Mouse (Mus musculus) retina, postnatal 7 days (tissue): ENCODE data around the gene Qrich1.
A peak's percentile ranks its signal among the peaks of the same experiment; 100 is the strongest.

Experiments
- DNase-seq: peaks from one replicate; pipeline ENCODE4 v3.0.0-alpha.2; 2012; ENCODE audit warnings: low read depth, low spot score

Qrich1 gene

DNA sequence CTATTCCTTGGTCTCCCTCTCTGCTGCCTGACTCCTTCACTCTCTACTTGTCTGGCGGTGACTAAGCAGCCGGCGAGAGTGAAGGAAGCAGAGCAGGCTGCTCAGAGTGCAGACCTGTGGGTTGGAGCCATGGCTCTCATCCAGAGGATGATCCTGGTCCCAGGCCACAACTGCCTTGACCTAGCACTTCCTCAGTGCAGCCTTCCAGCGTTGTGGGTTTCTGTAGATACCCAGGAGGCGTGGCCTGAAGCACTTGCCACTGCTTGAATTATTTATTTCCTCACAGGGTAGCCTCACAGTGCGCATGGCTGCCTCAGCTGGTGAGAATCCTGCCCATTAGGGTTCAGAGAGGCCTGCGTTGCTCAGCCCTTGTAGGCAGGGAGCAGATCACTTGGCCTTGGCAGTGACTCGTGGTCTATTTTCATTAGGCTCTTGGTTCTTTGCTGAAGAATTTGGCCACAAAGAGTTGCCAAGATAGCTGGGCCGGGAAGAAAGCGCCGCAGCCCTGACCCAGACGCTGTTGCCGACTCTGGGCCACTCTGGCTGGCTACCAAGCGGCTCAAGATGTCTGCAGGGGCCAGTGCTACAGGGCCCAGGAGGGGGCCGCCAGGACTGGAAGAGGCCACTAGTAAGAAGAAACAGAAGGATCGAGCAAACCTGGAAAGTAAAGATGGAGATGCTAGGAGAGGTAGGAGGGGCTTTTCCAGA lies 24.4 kb upstream of the Qrich1 start:
- no peak for DNase-seq

GRCm38 (mm10) chr9:108493246-108493645 lies 23.4 kb upstream of the Qrich1 start:
- DNase-seq, result no peak

- DNase-seq, result no peak
These were observed 22.3 kb upstream of the Qrich1 start for GRCm38 (mm10) chr9:108494146-108494825.

GRCm38 (mm10) chr9:108494905-108495304 lies 21.7 kb upstream of the Qrich1 start:
- no peak for DNase-seq

- no peak for DNase-seq
These were observed 17.4 kb upstream of the Qrich1 start for GRCm38 (mm10) chr9:108499231-108499630.

DNA sequence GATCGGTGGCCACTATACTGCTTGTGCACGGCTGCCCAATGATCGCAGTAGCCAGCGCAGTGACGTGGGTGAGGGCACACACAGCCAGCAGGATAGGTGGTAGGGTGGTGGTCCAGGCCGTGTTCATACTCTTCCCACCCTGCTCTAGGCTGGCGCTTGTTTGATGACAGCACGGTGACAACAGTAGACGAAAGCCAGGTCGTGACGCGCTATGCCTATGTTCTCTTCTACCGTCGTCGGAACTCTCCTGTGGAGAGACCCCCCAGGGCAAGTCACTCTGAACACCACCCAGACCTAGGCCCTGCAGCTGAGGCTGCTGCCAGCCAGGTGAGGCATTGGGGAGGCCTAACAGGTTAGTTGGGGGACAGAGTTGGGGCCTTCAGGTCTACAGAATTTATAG lies 16.7 kb upstream of the Qrich1 start:
- no peak for DNase-seq

- DNase-seq, result no peak
These were observed 9.7 kb upstream of the Qrich1 start for GRCm38 (mm10) chr9:108506901-108507300.

DNA sequence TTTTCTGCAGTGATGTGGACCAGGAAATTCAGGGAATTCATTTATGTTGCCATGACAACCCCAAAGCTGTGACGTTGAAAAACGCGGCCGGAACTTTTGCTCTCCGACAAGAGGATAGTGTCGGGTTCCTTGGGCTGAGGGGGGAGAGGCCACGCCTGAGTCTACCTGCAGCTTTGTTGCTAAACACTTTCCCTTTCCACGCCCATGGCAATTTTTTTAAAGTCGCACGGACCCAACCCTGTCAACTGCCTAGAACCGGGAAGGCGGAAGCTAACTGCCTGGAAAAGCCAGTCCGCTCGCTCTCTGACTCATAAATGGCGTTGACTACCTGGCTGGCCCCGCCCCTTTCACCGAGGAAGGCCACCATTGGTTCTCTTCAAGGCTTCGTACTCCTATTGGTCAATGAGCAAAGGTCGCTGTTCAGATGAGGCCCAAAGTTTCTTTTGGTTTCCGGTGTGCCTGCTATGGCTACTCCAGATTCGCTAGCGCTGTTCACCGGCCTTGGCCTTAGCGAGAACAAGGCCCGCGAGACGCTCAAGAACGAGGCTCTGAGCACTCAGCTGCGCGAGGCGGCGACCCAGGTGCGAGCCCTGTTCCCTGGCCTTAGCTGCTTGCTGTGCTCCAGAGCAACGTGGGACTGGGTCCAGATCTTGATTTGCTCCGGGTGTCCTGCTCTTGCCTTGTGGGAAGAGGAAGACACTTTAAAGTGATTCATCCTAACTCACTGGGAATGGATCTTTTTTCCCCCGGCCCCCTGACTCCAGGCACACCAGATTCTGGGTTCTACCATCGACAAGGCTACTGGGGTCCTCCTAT lies 8.8 kb upstream of the Qrich1 start, which contains the start of gene Qars:
Gene Qars (plus strand): TSS at position 88 of the 816 bp plus-strand sequence.
- peak; percentile 85 for DNase-seq

DNA sequence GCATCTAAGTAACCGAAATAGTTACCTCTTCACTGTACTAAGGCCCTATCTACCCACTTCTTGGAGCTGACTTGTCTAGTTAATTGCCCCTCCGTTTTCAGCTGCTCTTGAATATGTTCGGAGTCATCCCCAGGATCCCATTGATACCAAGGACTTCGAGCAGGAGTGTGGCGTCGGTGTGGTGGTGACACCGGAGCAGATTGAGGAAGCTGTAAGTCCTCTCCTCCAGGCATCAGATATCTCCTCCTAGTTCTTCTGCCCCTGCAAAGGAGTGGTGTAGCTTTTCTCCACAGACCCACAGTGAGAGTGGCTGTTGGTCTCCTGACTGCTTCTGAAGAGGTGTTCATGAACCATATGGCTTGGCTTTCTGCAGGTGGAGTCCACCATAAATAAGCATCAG lies 7.8 kb upstream of the Qrich1 start:
- DNase-seq, result no peak

DNA sequence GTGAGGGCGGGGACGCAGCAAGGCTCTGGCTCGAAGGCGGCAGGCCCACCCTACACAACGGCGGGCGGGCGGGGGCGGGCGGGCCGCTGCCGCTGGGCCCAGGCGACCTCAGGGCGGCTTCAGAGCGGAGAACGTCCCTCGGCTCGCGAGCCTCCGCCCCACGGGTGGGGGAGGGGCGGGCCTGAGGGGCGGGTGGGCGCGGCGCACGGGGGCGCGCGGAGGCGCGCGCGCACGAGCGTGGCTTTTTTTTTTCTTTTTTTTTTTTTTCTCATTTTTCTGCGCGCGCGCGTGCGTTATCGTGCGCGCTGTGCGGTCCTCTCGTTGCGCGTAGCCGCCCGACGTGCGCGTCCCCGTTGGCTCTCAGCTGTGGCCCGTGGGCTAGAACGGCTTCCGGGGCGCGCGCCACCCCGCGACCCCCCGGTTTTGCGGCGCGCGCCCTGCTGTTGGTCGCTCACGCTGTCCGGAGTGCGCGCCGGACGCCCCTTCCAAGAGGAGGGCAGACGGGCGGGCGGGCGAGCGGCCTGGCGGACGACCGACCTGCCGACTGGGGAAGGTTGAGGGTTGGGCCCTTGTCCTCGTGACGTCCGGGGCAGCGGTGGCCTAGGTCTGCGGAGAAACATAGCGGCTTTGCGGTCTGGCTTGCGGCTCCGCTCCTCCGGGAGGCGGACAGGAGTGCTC lies 786 bp downstream of the Qrich1 start:
- peak; percentile 66 for DNase-seq

DNA sequence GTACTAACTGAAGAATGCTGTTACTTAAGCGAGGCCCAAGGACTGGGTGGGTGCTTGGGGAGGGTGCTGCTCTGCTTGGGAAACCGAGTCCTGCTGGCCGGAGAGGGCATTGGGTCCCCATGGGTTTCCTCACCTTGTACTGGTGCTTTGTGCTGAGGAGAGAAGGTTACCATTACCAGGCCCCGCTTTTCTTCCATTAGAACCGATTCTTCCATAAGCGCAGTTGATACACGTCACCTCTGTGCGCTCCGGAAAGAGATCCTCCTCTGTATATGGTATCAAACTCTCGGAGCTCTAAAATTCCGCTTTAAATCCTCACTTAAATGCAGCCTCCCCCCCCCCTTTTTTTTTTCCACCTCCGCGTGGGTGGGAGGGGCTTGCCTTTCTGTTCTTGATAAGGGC lies 1.3 kb downstream of the Qrich1 start:
- DNase-seq, result no peak

DNA sequence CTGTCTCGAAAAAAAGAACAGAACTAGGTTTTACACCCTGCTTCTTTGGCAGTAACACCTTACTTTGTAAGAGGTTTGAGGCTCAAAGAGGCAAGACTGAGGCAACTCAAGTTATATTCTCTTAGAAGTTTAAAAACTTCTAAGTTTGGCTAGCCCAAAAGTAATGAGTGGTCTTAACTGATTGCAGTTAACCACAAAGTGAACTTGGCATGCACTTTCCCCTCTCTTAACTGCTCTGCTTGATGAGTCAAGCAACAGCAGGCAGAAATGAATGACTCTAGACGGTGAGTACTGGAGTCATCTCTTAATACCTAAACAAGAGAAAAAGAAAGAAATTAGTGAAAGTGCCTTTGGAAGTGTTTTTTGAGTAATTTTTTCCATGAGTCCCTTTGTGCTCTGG lies 5.0 kb downstream of the Qrich1 start:
- DNase-seq, result no peak

GRCm38 (mm10) chr9:108523341-108523740 lies 6.7 kb downstream of the Qrich1 start:
- no peak for DNase-seq

GRCm38 (mm10) chr9:108525400-108525799 lies 8.8 kb downstream of the Qrich1 start:
- DNase-seq, result no peak

GRCm38 (mm10) chr9:108530954-108531353 lies 14.3 kb downstream of the Qrich1 start:
- no peak for DNase-seq

- DNase-seq, result no peak
These were observed 14.9 kb downstream of the Qrich1 start for GRCm38 (mm10) chr9:108531496-108531895.

DNA sequence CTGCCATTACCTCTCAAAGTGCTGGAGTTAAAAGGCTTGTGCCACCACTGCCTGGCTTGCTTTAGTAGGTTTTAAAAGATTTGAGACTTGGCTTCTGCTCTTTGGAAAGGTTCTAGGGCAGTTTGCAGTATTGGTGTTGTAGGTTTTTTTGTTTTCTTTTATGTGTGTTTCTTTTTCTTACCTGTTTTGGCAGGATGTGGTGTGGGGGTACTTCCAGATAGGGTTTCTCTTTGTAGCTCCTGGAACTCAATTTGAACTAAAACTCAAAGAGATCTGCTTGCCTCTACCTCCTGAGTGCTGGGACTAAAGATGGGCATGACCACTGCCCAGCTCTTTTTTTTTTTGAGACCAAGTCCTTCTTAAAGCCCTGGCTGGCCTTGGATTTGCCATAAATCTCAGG lies 24.2 kb downstream of the Qrich1 start:
- DNase-seq, result no peak

- no peak for DNase-seq
These were observed 29.4 kb downstream of the Qrich1 start for GRCm38 (mm10) chr9:108545986-108546385.

- no peak for DNase-seq
These were observed 30.3 kb downstream of the Qrich1 start for GRCm38 (mm10) chr9:108546875-108547274.

DNA sequence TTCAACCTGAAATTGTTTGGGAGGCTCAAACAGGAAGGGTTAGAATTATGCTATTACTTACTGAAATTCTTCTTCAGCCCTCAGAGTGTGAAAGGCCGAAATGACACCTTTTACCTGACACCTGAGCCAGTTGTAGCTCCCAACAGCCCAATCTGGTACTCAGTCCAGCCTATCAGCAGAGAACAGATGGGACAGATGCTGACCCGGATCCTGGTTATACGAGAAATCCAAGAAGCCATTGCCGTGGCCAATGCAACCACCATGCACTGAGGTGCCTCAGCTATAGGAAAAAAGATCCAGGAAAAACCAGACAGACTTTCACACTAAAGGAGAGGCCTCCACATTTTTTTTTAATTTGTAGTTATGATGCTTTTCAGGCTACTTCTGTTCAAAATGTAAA lies 42.6 kb downstream of the Qrich1 start:
- DNase-seq, result no peak

- DNase-seq, result peak; percentile 93
These were observed 43.7 kb downstream of the Qrich1 start, which contains the start of gene Impdh2 for GRCm38 (mm10) chr9:108560227-108560841. Gene Impdh2 (plus strand): TSS chr9:108560286.
